Mouse (Mus musculus) hindbrain, postnatal 0 days (tissue): ENCODE data around the gene Spag7. TPM values are rescaled to one million over a fixed set of nuclear protein-coding genes. Genes with fewer than 3 reads are reported as not detected.
A peak's percentile ranks its signal among the peaks of the same experiment; 100 is the strongest.

Source experiments
- ATAC-seq: fragments of 200-750 bp; cut with Nextera tagmentation; 2 replicates; pipeline ENCODE4 v1.8.0; 2017; ENCODE audit warnings: mild to moderate bottlenecking, moderate TSS enrichment, moderate library complexity
- DNase-seq: peaks from one replicate; pipeline ENCODE4 v3.0.0-alpha.2; 2015; ENCODE audit warnings: low spot score
- H3K27ac ChIP-seq: fragments of 300-500 bp; sonication (generic); 2 replicates; pipeline ENCODE4 v1.5.1; 2014; ENCODE audit warnings: mild to moderate bottlenecking
- H3K27me3 ChIP-seq: fragments of 300-500 bp; sonication (generic); 2 replicates; pipeline ENCODE4 v1.6.1; 2014; ENCODE audit warnings: low read length, mixed read lengths; ENCODE audit not compliant: insufficient read depth
- H3K36me3 ChIP-seq: fragments of 300-500 bp; sonication (generic); 2 replicates; pipeline ENCODE4 v1.6.1; 2014; ENCODE audit warnings: low read length, mixed read lengths; ENCODE audit not compliant: insufficient read depth
- H3K4me1 ChIP-seq: fragments of 300-500 bp; sonication (generic); 2 replicates; pipeline ENCODE4 v1.6.1; 2014; ENCODE audit warnings: antibody characterized with exemption, low read length, mixed read lengths; ENCODE audit not compliant: insufficient read depth
- H3K4me2 ChIP-seq: fragments of 300-500 bp; sonication (generic); 2 replicates; pipeline ENCODE4 v1.6.1; 2014; ENCODE audit warnings: low read depth, mild to moderate bottlenecking, low read length, moderate library complexity, mixed read lengths
- H3K4me3 ChIP-seq: fragments of 300-500 bp; sonication (generic); 2 replicates; pipeline ENCODE4 v1.5.1; 2014; ENCODE audit warnings: low read length
- H3K9ac ChIP-seq: fragments of 300-500 bp; sonication (generic); replicated peaks from 2 replicates; pipeline ENCODE4 v1.6.1; 2014; ENCODE audit warnings: mild to moderate bottlenecking, low read length, moderate library complexity, mixed read lengths
- H3K9me3 ChIP-seq: fragments of 300-500 bp; sonication (generic); 2 replicates; pipeline ENCODE4 v1.6.1; 2016; ENCODE audit warnings: low read length, mixed read lengths
- CTCF ChIP-seq: IDR thresholded peaks from 2 replicates; pipeline ENCODE4 v1.5.1; 2016; ENCODE audit warnings: antibody characterized with exemption, control low read depth, low read depth
- WGBS: fragments of 180-500 bp; shearing (Covaris S2); extraction: QIAGEN DNeasy Blood & Tissue Kit; methylation state at CpG from one replicate; pipeline ENCODE4 v1.1.7; 2014; 5-methylcytosine and 5-hydroxymethylcytosine counted together
- polyA plus RNA-seq: library from polyadenylated mRNA; unstranded; fragments of >200 nt; fragmentation: Nextera tagmentation; extraction: Ambion mirVana; gene quantifications from 2 replicates; pipeline ENCODE4 v1.2.1, GENCODE M21; 2015
- total RNA-seq: library from RNA; depleted of rRNA; stranded (reverse); fragments of >200 nt; gene quantifications from 2 replicates; pipeline ENCODE4 v1.2.3, GENCODE M21; 2014

Gene Spag7
- total and polyA plus RNA-seq, 2 experiments from 2014 or later = 31.9 to 138 TPM

GRCm38 (mm10) chr11:70701984-70702733, 32.9 kb upstream of the Spag7 start:
- Histone ChIP-seq H3K27me3 (no peaks in the 10 kb centered on the region), H3K9ac (peak overlapping the region; percentile 90; the same call in 1 of the 2 replicates), H3K36me3 (peaks cover 27% of the 10 kb centered on the region), H3K27ac (no peak overlapping the region; the same call in 1 of the 2 replicates), H3K4me3 (no peak overlapping the region), H3K4me1 (peaks cover 14% of the 10 kb centered on the region), H3K9me3 (no peaks in the 10 kb centered on the region), H3K4me2 (peak overlapping the region; percentile 94)
- no peak for TF ChIP-seq CTCF
- ATAC-seq (no peak), DNase-seq (no peak)
- 81% methylated on average over 6 of the region's 6 CpGs for WGBS

- Histone ChIP-seq H3K4me1 (peaks cover 14% of the 10 kb centered on the region), H3K27me3 (no peaks in the 10 kb centered on the region), H3K4me3 (peak overlapping the region; percentile 77), H3K9ac (peak overlapping the region; percentile 90), H3K9me3 (no peaks in the 10 kb centered on the region), H3K36me3 (peaks cover 20% of the 10 kb centered on the region), H3K27ac (no peak overlapping the region; the same call in 1 of the 2 replicates), H3K4me2 (peak overlapping the region; percentile 94)
- ATAC-seq (no peak), DNase-seq (no peak)
- no peak for TF ChIP-seq CTCF
- 12% methylated on average over 10 of the region's 10 CpGs for WGBS
Observed at GRCm38 (mm10) chr11:70701221-70701955, 32.2 kb upstream of the Spag7 start.

- DNase-seq (peak; percentile 48), ATAC-seq (no peak)
- H3K27ac ChIP-seq = peak overlapping the region; percentile 88
- peak overlapping the region; percentile 94 for H3K4me2 ChIP-seq
- 1% methylated on average over 34 of the region's 34 CpGs for WGBS
- H3K4me3 ChIP-seq = peak overlapping the region; percentile 77
- peak overlapping the region; percentile 90 for H3K9ac ChIP-seq
- no peaks in the 10 kb centered on the region for H3K9me3 ChIP-seq
- H3K27me3 ChIP-seq = no peaks in the 10 kb centered on the region
- H3K4me1 ChIP-seq = peaks cover 14% of the 10 kb centered on the region
- peaks cover 12% of the 10 kb centered on the region for H3K36me3 ChIP-seq
- no peak for TF ChIP-seq CTCF
Observed at GRCm38 (mm10) chr11:70700613-70701012, 31.4 kb upstream of the Spag7 start.

GRCm38 (mm10) chr11:70699722-70700556, 30.7 kb upstream of the Spag7 start, which contains the start of the genes Inca1 and Kif1c:
Inca1 (minus strand) TSS chr11:70700155.
Kif1c (plus strand) TSS chr11:70700548.
- peak within 1 kb of the TSS; percentile 77 for H3K4me3 ChIP-seq
- H3K36me3 ChIP-seq = peaks cover 6% of the 10 kb centered on the region
- H3K27ac ChIP-seq = peak within 1 kb of the TSS; percentile 88
- H3K4me2 ChIP-seq = peak within 1 kb of the TSS; percentile 94
- peak; percentile 97 for ATAC-seq
- peak within 1 kb of the TSS; percentile 90 for H3K9ac ChIP-seq
- H3K4me1 ChIP-seq = peaks cover 14% of the 10 kb centered on the region
- 1% methylated on average over 61 of the region's 69 CpGs for WGBS
- DNase-seq = peak; percentile 95
- TF ChIP-seq CTCF = no peak
- no peaks in the 10 kb centered on the region for H3K27me3 ChIP-seq
- no peaks in the 10 kb centered on the region for H3K9me3 ChIP-seq

- DNase-seq (no peak), ATAC-seq (no peak)
- no peak for TF ChIP-seq CTCF
- Histone ChIP-seq H3K4me3 (no peak overlapping the region), H3K4me1 (peaks cover 14% of the 10 kb centered on the region), H3K36me3 (no peaks in the 10 kb centered on the region), H3K27me3 (no peaks in the 10 kb centered on the region), H3K9me3 (no peaks in the 10 kb centered on the region), H3K27ac (no peak overlapping the region), H3K4me2 (no peak overlapping the region), H3K9ac (no peak overlapping the region)
- 76% methylated on average over 2 of the region's 2 CpGs for WGBS
Observed at GRCm38 (mm10) chr11:70699051-70699450, 29.8 kb upstream of the Spag7 start.

GRCm38 (mm10) chr11:70697376-70697775, 28.2 kb upstream of the Spag7 start:
- no peaks in the 10 kb centered on the region for H3K36me3 ChIP-seq
- no peak overlapping the region for H3K27ac ChIP-seq
- 73% methylated on average over 3 of the region's 3 CpGs for WGBS
- TF ChIP-seq CTCF = 0 out of 2 replicates have a peak, but pooled peaks have one; percentile 9
- DNase-seq (no peak), ATAC-seq (no peak)
- no peak overlapping the region for H3K4me2 ChIP-seq
- H3K4me3 ChIP-seq = no peak overlapping the region
- peaks cover 14% of the 10 kb centered on the region for H3K4me1 ChIP-seq
- no peaks in the 10 kb centered on the region for H3K9me3 ChIP-seq
- H3K27me3 ChIP-seq = no peaks in the 10 kb centered on the region
- H3K9ac ChIP-seq = no peak overlapping the region
